Mouse (Mus musculus) spleen, adult 2 months (tissue): ENCODE measurements around the gene M6pr.

Source experiments
- CTCF ChIP-seq: fragments of 200-500 bp; IDR thresholded peaks from 2 replicates; pipeline ENCODE4 v1.5.1; 2011; ENCODE audit warnings: mild to moderate bottlenecking, inconsistent platforms; ENCODE audit not compliant: insufficient read depth, insufficient read length, insufficient replicate concordance; ENCODE audit errors: extremely low read depth
- POLR2A ChIP-seq: fragments of 200-500 bp; IDR thresholded peaks from 2 replicates; pipeline ENCODE4 v1.6.1; 2011; ENCODE audit warnings: low read depth, low read length, inconsistent platforms

GRCm38 (mm10) chr6:122339648-122340341 is 31.3 kb downstream of the M6pr start:
- no peak for TF ChIP-seq CTCF
- TF ChIP-seq POLR2A, result no peak
